Mouse (Mus musculus): ENCODE results near the gene Smpd1. TPM values are rescaled to one million over a fixed set of nuclear protein-coding genes. Genes with fewer than 3 reads are reported as not detected.

Smpd1 gene
- polyA plus RNA-seq, 1 experiment from 2014 or later, result 64.2 TPM

- 70% methylated on average over 11 of the region's 11 CpGs for WGBS
Measured at GRCm38 (mm10) chr7:105519336-105519735, 34.8 kb upstream of the Smpd1 start.

DNA sequence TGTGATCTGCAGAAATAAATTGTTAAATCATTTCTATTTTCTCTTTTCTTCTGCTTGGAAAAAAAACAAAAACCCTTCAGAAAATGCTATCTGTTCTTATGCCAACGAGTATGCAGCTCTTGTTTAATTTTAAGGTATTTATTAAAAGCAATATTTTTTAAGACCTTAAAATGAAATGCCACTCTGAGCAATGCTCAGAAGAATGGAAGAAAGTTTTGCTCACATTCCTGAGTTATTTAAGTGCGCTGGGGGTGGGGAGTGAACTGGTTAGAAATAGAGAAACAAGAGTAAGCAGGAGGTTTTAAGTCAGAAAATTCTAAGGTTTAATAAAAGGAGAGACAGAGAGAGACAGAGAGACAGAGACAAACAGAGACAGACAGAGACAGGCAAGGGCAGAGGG is 34.4 kb upstream of the Smpd1 start:
- H3K4me3 ChIP-seq (ENCODE audit: control insufficient read depth in 1 of 2, insufficient read depth in 1 of 2, low read depth in 1 of 2, low read length in 2 of 2), result no peak overlapping the region
- H3K9ac ChIP-seq (ENCODE audit: low read length), result no peak overlapping the region
- H3K9me3 ChIP-seq (ENCODE audit: control insufficient read depth, low read length), result no peaks in the 10 kb centered on the region
- ATAC-seq (ENCODE audit: insufficient number of reproducible peaks, insufficient read depth, low FRiP score, low read depth), result no peak
- H3K4me1 ChIP-seq (ENCODE audit: control insufficient read depth in 2 of 2, insufficient read depth in 2 of 2, low read length in 2 of 2), result peaks cover 3 to 8% of the 10 kb centered on the region in 2 experiments; a peak in 2 of 4 replicates
- WGBS, result 68% methylated on average over 2 of the region's 2 CpGs
- H3K27me3 ChIP-seq (ENCODE audit: control insufficient read depth, insufficient read depth, low read length), result no peaks in the 10 kb centered on the region
- H3K27ac ChIP-seq (replicated peaks in 1 of 2; ENCODE audit: control insufficient read depth in 1 of 2, insufficient read depth in 1 of 2, low read depth in 2 of 2, low read length in 2 of 2), result no peak overlapping the region
- no peaks in the 10 kb centered on the region for H3K36me3 ChIP-seq (ENCODE audit: control insufficient read depth, insufficient read depth, low read length)
- H3K4me2 ChIP-seq (ENCODE audit: low read length), result no peak overlapping the region

More at GRCm38 (mm10) chr7:105519336-105519735, 34.8 kb upstream of the Smpd1 start:
- Histone ChIP-seq H3K27me3 (ENCODE audit: control insufficient read depth, insufficient read depth, low read length) (no peaks in the 10 kb centered on the region), H3K4me2 (ENCODE audit: low read length) (no peak overlapping the region), H3K4me1 (ENCODE audit: control insufficient read depth in 2 of 2, insufficient read depth in 2 of 2, low read length in 2 of 2) (peaks cover 3 to 8% of the 10 kb centered on the region in 2 experiments; a peak in 2 of 4 replicates), H3K27ac (replicated peaks in 1 of 2; ENCODE audit: control insufficient read depth in 1 of 2, insufficient read depth in 1 of 2, low read depth in 2 of 2, low read length in 2 of 2) (no peak overlapping the region), H3K36me3 (ENCODE audit: control insufficient read depth, insufficient read depth, low read length) (no peaks in the 10 kb centered on the region), H3K9ac (ENCODE audit: low read length) (no peak overlapping the region), H3K9me3 (ENCODE audit: control insufficient read depth, low read length) (no peaks in the 10 kb centered on the region), H3K4me3 (ENCODE audit: control insufficient read depth in 1 of 2, insufficient read depth in 1 of 2, low read depth in 1 of 2, low read length in 2 of 2) (no peak overlapping the region)
- ATAC-seq (ENCODE audit: insufficient number of reproducible peaks, insufficient read depth, low FRiP score, low read depth), result no peak

DNA sequence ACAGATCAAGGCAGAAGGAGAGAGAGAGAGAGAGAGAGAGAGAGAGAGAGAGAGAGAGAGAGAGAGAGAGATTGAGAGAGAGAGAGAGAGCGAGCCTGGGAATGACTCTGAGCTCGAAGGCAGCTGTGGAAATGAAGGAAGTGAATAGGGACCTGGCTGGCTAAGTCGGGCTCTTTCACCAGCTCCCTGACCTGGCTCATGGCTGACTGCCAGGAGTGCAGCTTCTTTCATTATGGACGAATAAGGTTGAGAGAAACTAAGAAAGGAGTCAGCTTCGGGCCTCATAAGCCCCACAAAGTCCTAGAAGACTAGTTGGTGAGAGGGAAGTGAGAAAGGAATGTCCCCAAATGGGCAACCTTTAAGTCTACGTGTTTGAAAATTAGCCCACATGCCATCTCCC is 34.0 kb upstream of the Smpd1 start:
- no peaks in the 10 kb centered on the region for H3K36me3 ChIP-seq (ENCODE audit: control insufficient read depth, insufficient read depth, low read length)
- H3K4me1 ChIP-seq (ENCODE audit: control insufficient read depth in 2 of 2, insufficient read depth in 2 of 2, low read length in 2 of 2), result peaks cover 3 to 8% of the 10 kb centered on the region in 2 experiments; a peak in 2 of 4 replicates
- H3K27me3 ChIP-seq (ENCODE audit: control insufficient read depth, insufficient read depth, low read length), result no peaks in the 10 kb centered on the region
- 17% methylated on average over 6 of the region's 6 CpGs for WGBS
- H3K9me3 ChIP-seq (ENCODE audit: control insufficient read depth, low read length), result no peaks in the 10 kb centered on the region
- no peak overlapping the region for H3K9ac ChIP-seq (ENCODE audit: low read length)
- no peak overlapping the region for H3K4me2 ChIP-seq (ENCODE audit: low read length)
- no peak overlapping the region for H3K4me3 ChIP-seq (ENCODE audit: control insufficient read depth in 1 of 2, insufficient read depth in 1 of 2, low read depth in 1 of 2, low read length in 2 of 2)
- ATAC-seq (ENCODE audit: insufficient number of reproducible peaks, insufficient read depth, low FRiP score, low read depth), result no peak
- H3K27ac ChIP-seq (replicated peaks in 1 of 2; ENCODE audit: control insufficient read depth in 1 of 2, insufficient read depth in 1 of 2, low read depth in 2 of 2, low read length in 2 of 2), result no peak overlapping the region

- 86% methylated on average over 2 of the region's 2 CpGs for WGBS
- Histone ChIP-seq H3K9ac (ENCODE audit: low read length) (no peak overlapping the region), H3K36me3 (ENCODE audit: control insufficient read depth, insufficient read depth, low read length) (no peaks in the 10 kb centered on the region), H3K4me3 (ENCODE audit: control insufficient read depth in 1 of 2, insufficient read depth in 1 of 2, low read depth in 1 of 2, low read length in 2 of 2) (no peak overlapping the region), H3K4me1 (ENCODE audit: control insufficient read depth in 2 of 2, insufficient read depth in 2 of 2, low read length in 2 of 2) (peaks cover 3 to 8% of the 10 kb centered on the region in 2 experiments; a peak in 2 of 4 replicates), H3K9me3 (ENCODE audit: control insufficient read depth, low read length) (no peaks in the 10 kb centered on the region), H3K27me3 (ENCODE audit: control insufficient read depth, insufficient read depth, low read length) (no peaks in the 10 kb centered on the region), H3K4me2 (ENCODE audit: low read length) (no peak overlapping the region), H3K27ac (replicated peaks in 1 of 2; ENCODE audit: control insufficient read depth in 1 of 2, insufficient read depth in 1 of 2, low read depth in 2 of 2, low read length in 2 of 2) (no peak overlapping the region)
- no peak for ATAC-seq (ENCODE audit: insufficient number of reproducible peaks, insufficient read depth, low FRiP score, low read depth)
Measured at GRCm38 (mm10) chr7:105524222-105524621, 29.9 kb upstream of the Smpd1 start.

- Histone ChIP-seq H3K4me2 (ENCODE audit: low read length) (no peak overlapping the region), H3K9ac (ENCODE audit: low read length) (no peak overlapping the region), H3K4me1 (ENCODE audit: control insufficient read depth in 2 of 2, insufficient read depth in 2 of 2, low read length in 2 of 2) (no peaks in the 10 kb centered on the region), H3K27me3 (ENCODE audit: control insufficient read depth, insufficient read depth, low read length) (no peaks in the 10 kb centered on the region), H3K27ac (replicated peaks in 1 of 2; ENCODE audit: control insufficient read depth in 1 of 2, insufficient read depth in 1 of 2, low read depth in 2 of 2, low read length in 2 of 2) (no peak overlapping the region), H3K36me3 (ENCODE audit: control insufficient read depth, insufficient read depth, low read length) (no peaks in the 10 kb centered on the region), H3K9me3 (ENCODE audit: control insufficient read depth, low read length) (no peaks in the 10 kb centered on the region), H3K4me3 (ENCODE audit: control insufficient read depth in 1 of 2, insufficient read depth in 1 of 2, low read depth in 1 of 2, low read length in 2 of 2) (no peak overlapping the region)
- WGBS, result 52% methylated on average over 1 of the region's 1 CpGs
- no peak for ATAC-seq (ENCODE audit: insufficient number of reproducible peaks, insufficient read depth, low FRiP score, low read depth)
Measured at GRCm38 (mm10) chr7:105527306-105527937, 26.7 kb upstream of the Smpd1 start.

DNA sequence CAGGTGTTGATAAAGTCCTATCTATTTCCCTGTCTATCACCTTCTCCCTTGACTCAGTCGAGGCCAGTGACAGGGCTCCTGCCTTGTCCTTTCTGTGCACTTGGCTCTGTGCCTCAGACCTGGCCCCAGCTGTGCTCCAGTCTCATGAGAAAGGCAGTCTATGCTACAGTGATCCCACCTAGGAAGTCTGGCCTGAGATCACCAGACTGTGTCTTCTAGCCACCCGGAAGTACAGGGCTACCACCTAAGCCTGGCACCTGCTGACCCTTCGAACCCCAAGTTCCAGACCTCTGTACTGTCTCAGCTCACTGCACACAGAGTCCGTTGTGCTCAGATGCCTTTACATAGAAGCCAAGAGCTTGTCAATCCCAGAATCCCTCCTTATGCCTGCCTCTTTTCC is 26.1 kb upstream of the Smpd1 start:
- Histone ChIP-seq H3K36me3 (ENCODE audit: control insufficient read depth, insufficient read depth, low read length) (no peaks in the 10 kb centered on the region), H3K4me3 (ENCODE audit: control insufficient read depth in 1 of 2, insufficient read depth in 1 of 2, low read depth in 1 of 2, low read length in 2 of 2) (no peak overlapping the region), H3K27me3 (ENCODE audit: control insufficient read depth, insufficient read depth, low read length) (no peaks in the 10 kb centered on the region), H3K9ac (ENCODE audit: low read length) (no peak overlapping the region), H3K4me1 (ENCODE audit: control insufficient read depth in 2 of 2, insufficient read depth in 2 of 2, low read length in 2 of 2) (no peaks in the 10 kb centered on the region), H3K9me3 (ENCODE audit: control insufficient read depth, low read length) (no peaks in the 10 kb centered on the region), H3K27ac (replicated peaks in 1 of 2; ENCODE audit: control insufficient read depth in 1 of 2, insufficient read depth in 1 of 2, low read depth in 2 of 2, low read length in 2 of 2) (no peak overlapping the region), H3K4me2 (ENCODE audit: low read length) (no peak overlapping the region)
- no peak for ATAC-seq (ENCODE audit: insufficient number of reproducible peaks, insufficient read depth, low FRiP score, low read depth)
- 62% methylated on average over 4 of the region's 4 CpGs for WGBS

DNA sequence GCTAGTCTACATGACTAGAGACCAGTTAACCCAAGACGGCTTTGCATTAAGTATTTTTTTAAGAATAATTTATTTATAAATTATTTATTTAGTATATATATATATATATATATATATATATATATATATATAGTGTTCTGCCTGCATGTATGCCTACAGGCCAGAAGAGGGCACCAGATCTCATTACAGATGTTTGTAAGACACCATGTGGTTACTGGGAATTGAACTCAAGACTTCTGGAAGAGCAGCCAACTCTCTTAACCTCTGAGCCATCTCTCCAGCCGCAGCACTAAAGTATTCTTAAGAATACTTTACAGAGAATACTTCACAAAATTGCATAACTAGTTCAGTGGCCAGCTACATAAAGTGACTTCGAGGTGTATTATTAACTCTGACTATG is 20.0 kb upstream of the Smpd1 start:
- Histone ChIP-seq H3K4me2 (ENCODE audit: low read length) (no peak overlapping the region), H3K4me3 (ENCODE audit: control insufficient read depth in 1 of 2, insufficient read depth in 1 of 2, low read depth in 1 of 2, low read length in 2 of 2) (no peak overlapping the region), H3K4me1 (ENCODE audit: control insufficient read depth in 2 of 2, insufficient read depth in 2 of 2, low read length in 2 of 2) (no peaks in the 10 kb centered on the region), H3K9ac (ENCODE audit: low read length) (no peak overlapping the region), H3K27ac (replicated peaks in 1 of 2; ENCODE audit: control insufficient read depth in 1 of 2, insufficient read depth in 1 of 2, low read depth in 2 of 2, low read length in 2 of 2) (no peak overlapping the region), H3K36me3 (ENCODE audit: control insufficient read depth, insufficient read depth, low read length) (no peaks in the 10 kb centered on the region), H3K9me3 (ENCODE audit: control insufficient read depth, low read length) (no peaks in the 10 kb centered on the region), H3K27me3 (ENCODE audit: control insufficient read depth, insufficient read depth, low read length) (no peaks in the 10 kb centered on the region)
- ATAC-seq (ENCODE audit: insufficient number of reproducible peaks, insufficient read depth, low FRiP score, low read depth), result no peak
- WGBS, result 73% methylated on average over 3 of the region's 3 CpGs

- Histone ChIP-seq H3K27me3 (ENCODE audit: control insufficient read depth, insufficient read depth, low read length) (no peaks in the 10 kb centered on the region), H3K4me3 (ENCODE audit: control insufficient read depth in 1 of 2, insufficient read depth in 1 of 2, low read depth in 1 of 2, low read length in 2 of 2) (no peak overlapping the region), H3K27ac (replicated peaks in 1 of 2; ENCODE audit: control insufficient read depth in 1 of 2, insufficient read depth in 1 of 2, low read depth in 2 of 2, low read length in 2 of 2) (no peak overlapping the region), H3K36me3 (ENCODE audit: control insufficient read depth, insufficient read depth, low read length) (no peaks in the 10 kb centered on the region), H3K4me2 (ENCODE audit: low read length) (no peak overlapping the region), H3K9me3 (ENCODE audit: control insufficient read depth, low read length) (no peaks in the 10 kb centered on the region), H3K4me1 (ENCODE audit: control insufficient read depth in 2 of 2, insufficient read depth in 2 of 2, low read length in 2 of 2) (no peaks in the 10 kb centered on the region), H3K9ac (ENCODE audit: low read length) (no peak overlapping the region)
- whole genome bisulfite sequencing, result 73% methylated on average over 8 of the region's 8 CpGs
- no peak for ATAC-seq (ENCODE audit: insufficient number of reproducible peaks, insufficient read depth, low FRiP score, low read depth)
Measured at GRCm38 (mm10) chr7:105545986-105546385, 8.2 kb upstream of the Smpd1 start.
